Mouse (Mus musculus) kidney, adult 2 months (tissue): ENCODE measurements at regions not wholly inside any gene's neighbourhood (a gene's known extent, or its start where the extent isn't known, plus 50 kb on each side); places are given as distances from the start of the nearest gene placed in this dataset.

Experiments
- DNase-seq: peaks from one replicate; pipeline ENCODE4 v3.0.0; 2021
- H3K27ac ChIP-seq: fragments of 200-500 bp; 2 replicates; pipeline ENCODE4 v1.5.1; 2012; ENCODE audit warnings: low read depth, low read length, control low read depth, inconsistent platforms; ENCODE audit not compliant: insufficient read depth
- H3K27me3 ChIP-seq: fragments of 200-500 bp; replicated peaks from 2 replicates; pipeline ENCODE4 v1.6.1; 2012; ENCODE audit warnings: mild to moderate bottlenecking, moderate library complexity, low read length, inconsistent platforms; ENCODE audit not compliant: control insufficient read depth, insufficient read depth
- H3K36me3 ChIP-seq: fragments of 200-500 bp; 2 replicates; pipeline ENCODE4 v1.6.1; 2012; ENCODE audit warnings: mild to moderate bottlenecking, moderate library complexity, low read length, inconsistent platforms; ENCODE audit not compliant: control insufficient read depth, insufficient read depth
- H3K4me1 ChIP-seq: fragments of 200-500 bp; 2 replicates; pipeline ENCODE4 v1.6.1; 2011; ENCODE audit warnings: low read length; ENCODE audit not compliant: control insufficient read depth, insufficient read depth
- H3K4me3 ChIP-seq: fragments of 200-500 bp; 2 replicates; pipeline ENCODE4 v1.5.1; 2011; ENCODE audit warnings: mild to moderate bottlenecking, low read depth, low read length, control low read depth; ENCODE audit not compliant: insufficient read depth
- CTCF ChIP-seq: fragments of 200-500 bp; conservative IDR thresholded peaks from 2 replicates; pipeline ENCODE4 v1.5.1; 2011; ENCODE audit warnings: low read depth, mild to moderate bottlenecking, control low read depth, low read length, moderate library complexity, mixed read lengths; ENCODE audit not compliant: insufficient read depth, insufficient read length
- POLR2A ChIP-seq: fragments of 200-500 bp; IDR thresholded peaks from one replicate; pipeline ENCODE4 v1.6.1; 2011; ENCODE audit warnings: low read depth, low read length, control low read depth
- WGBS: fragments of 180-500 bp; shearing (Covaris S2); methylation state at CpG from one replicate; pipeline ENCODE4 v1.1.7; 2018; 5-methylcytosine and 5-hydroxymethylcytosine counted together

- Histone ChIP-seq H3K27me3 (no peaks in the 10 kb centered on the region), H3K4me3 (no peak overlapping the region), H3K27ac (no peak overlapping the region), H3K36me3 (no peaks in the 10 kb centered on the region), H3K4me1 (no peaks in the 10 kb centered on the region)
- WGBS: 68% methylated on average over 3 of the region's 3 CpGs
- no peak for DNase-seq
- TF ChIP-seq CTCF (no peak), POLR2A (no peak)
Measured at GRCm38 (mm10) chr17:81843793-81844192, 105.6 kb upstream of the Slc8a1 start.

GRCm38 (mm10) chr17:81797827-81798376 is 59.7 kb upstream of the Slc8a1 start:
- DNase-seq: no peak
- no peaks in the 10 kb centered on the region for H3K4me1 ChIP-seq
- H3K36me3 ChIP-seq: no peaks in the 10 kb centered on the region
- 73% methylated on average over 6 of the region's 6 CpGs for WGBS
- no peaks in the 10 kb centered on the region for H3K27me3 ChIP-seq
- no peak overlapping the region for H3K4me3 ChIP-seq
- TF ChIP-seq CTCF (no peak), POLR2A (no peak)
- H3K27ac ChIP-seq: no peak overlapping the region

GRCm38 (mm10) chr17:81788781-81789180 is 50.6 kb upstream of the Slc8a1 start:
- Histone ChIP-seq H3K27me3 (no peaks in the 10 kb centered on the region), H3K27ac (no peak overlapping the region), H3K4me1 (no peaks in the 10 kb centered on the region), H3K36me3 (no peaks in the 10 kb centered on the region), H3K4me3 (no peak overlapping the region)
- TF ChIP-seq CTCF (no peak), POLR2A (no peak)
- DNase-seq: no peak
- 90% methylated on average over 3 of the region's 3 CpGs for WGBS
